Mouse (Mus musculus) midbrain, embryonic 16.5 days (tissue): ENCODE results near the gene Fkbp5. TPM values are rescaled to one million over a fixed set of nuclear protein-coding genes. Genes with fewer than 3 reads are reported as not detected.
"Not testable (repeated sequence)": the region's sequence is repeated elsewhere in the genome, so short reads cannot be mapped to it uniquely, and the experiment has no call there.

Experiments
- ATAC-seq: fragments of 200-750 bp; cut with Nextera tagmentation; 2 replicates; pipeline ENCODE4 v1.8.0; 2017; ENCODE audit warnings: moderate TSS enrichment
- H3K27ac ChIP-seq: fragments of 300-500 bp; sonication (generic); 2 replicates; pipeline ENCODE4 v1.5.1; 2014; ENCODE audit warnings: mild to moderate bottlenecking, low read length, mixed read lengths
- H3K27me3 ChIP-seq: fragments of 300-500 bp; sonication (generic); 2 replicates; pipeline ENCODE4 v1.6.1; 2014; ENCODE audit warnings: low read depth, low read length, mixed read lengths; ENCODE audit not compliant: control insufficient read depth, insufficient read depth
- H3K36me3 ChIP-seq: fragments of 300-500 bp; sonication (generic); 2 replicates; pipeline ENCODE4 v1.6.1; 2014; ENCODE audit warnings: mild to moderate bottlenecking, low read length, moderate library complexity, mixed read lengths; ENCODE audit not compliant: control insufficient read depth, insufficient read depth
- H3K4me1 ChIP-seq: fragments of 300-500 bp; sonication (generic); 2 replicates; pipeline ENCODE4 v1.6.1; 2014; ENCODE audit warnings: mild to moderate bottlenecking, low read length, mixed read lengths; ENCODE audit not compliant: control insufficient read depth, insufficient read depth
- H3K4me2 ChIP-seq: fragments of 300-500 bp; sonication (generic); 2 replicates; pipeline ENCODE4 v1.6.1; 2014; ENCODE audit warnings: mild to moderate bottlenecking, low read length, mixed read lengths
- H3K4me3 ChIP-seq: fragments of 300-500 bp; sonication (generic); 2 replicates; pipeline ENCODE4 v1.5.1; 2014; ENCODE audit warnings: low read depth, mild to moderate bottlenecking, low read length, moderate library complexity, mixed read lengths
- H3K9ac ChIP-seq: fragments of 300-500 bp; sonication (generic); 2 replicates; pipeline ENCODE4 v1.6.1; 2014; ENCODE audit warnings: low read depth, low read length, mixed read lengths
- H3K9me3 ChIP-seq: fragments of 300-500 bp; sonication (generic); replicated peaks from 2 replicates; pipeline ENCODE4 v1.6.1; 2014; ENCODE audit warnings: mild to moderate bottlenecking, low read length, mixed read lengths; ENCODE audit not compliant: control insufficient read depth, poor library complexity, severe bottlenecking
- WGBS: fragments of 180-500 bp; shearing (Covaris S2); extraction: QIAGEN DNeasy Blood & Tissue Kit; methylation state at CpG from one replicate; pipeline ENCODE4 v1.1.7; 2014; 5-methylcytosine and 5-hydroxymethylcytosine counted together
- polyA plus RNA-seq: library from polyadenylated mRNA; unstranded; fragments of >200 nt; fragmentation: Nextera tagmentation; extraction: Ambion mirVana; gene quantifications from 2 replicates; pipeline ENCODE4 v1.2.1, GENCODE M21; 2015

Gene Fkbp5
- polyA plus RNA-seq, result 36.3 and 40.5 TPM in 2 replicates

DNA sequence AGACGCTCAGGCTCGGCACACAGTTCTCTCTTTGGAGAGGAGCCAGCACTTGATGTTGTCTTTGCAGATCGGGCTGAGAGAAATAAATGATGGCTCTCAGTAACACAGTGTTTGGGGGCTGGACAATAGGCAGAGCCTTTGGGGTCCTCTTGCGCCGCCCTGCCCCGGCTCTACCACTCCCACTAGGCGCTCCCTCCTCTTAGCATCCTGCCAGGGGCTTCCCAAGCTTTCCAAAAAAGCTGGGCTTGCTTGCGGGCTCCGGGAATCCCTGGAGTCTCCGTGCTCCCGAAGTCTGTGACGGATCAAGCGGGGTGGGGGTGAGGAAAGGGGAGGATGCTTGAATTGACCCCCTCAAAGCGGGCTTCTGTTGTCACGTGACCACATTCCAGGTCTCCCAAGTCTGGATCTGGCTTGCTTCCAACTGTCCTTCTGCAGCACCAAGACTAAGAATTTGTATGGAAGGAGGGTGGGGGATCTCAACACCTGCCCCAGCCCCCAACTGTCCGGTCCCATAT, at the start of gene Fkbp5:
TSS of gene Fkbp5 (minus strand) at position 87 of the 515 bp plus-strand sequence.
- Histone ChIP-seq H3K36me3 (no peaks in the 10 kb centered on the region), H3K4me3 (peak within 1 kb of the TSS; percentile 55), H3K9me3 (no peaks in the 10 kb centered on the region), H3K27me3 (peaks cover 5% of the 10 kb centered on the region; the same call in 1 of the 2 replicates), H3K4me2 (peak within 1 kb of the TSS; percentile 98), H3K4me1 (peaks cover 14% of the 10 kb centered on the region; the same call in 1 of the 2 replicates), H3K9ac (peak within 1 kb of the TSS; percentile 81), H3K27ac (peak within 1 kb of the TSS; percentile 73)
- WGBS, result 2% methylated on average over 16 of the region's 16 CpGs
- ATAC-seq, result 0 out of 2 replicates have a peak, but pooled peaks have one; percentile 27

DNA sequence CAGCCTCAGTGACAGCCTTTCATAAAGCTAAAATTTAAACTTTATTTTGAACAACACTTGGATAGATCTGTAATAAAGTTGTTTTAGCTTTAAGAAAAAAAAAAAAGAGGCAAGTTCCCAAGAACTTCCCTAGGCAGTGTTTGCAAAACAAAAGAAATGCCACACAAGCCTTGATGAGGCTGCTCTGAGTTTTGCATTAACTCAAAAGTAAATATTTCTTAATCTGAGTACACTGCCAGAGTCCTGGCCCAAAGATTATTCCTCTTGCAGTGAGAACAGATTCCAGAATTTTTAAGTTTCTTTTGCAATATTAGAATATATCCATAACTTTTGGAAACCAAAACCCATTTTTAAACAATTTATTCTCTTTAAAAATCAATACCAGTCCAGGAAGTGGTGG, 47.9 kb upstream of the Fkbp5 start:
- H3K4me1 ChIP-seq, result no peaks in the 10 kb centered on the region
- no peak for ATAC-seq
- H3K9me3 ChIP-seq, result no peaks in the 10 kb centered on the region
- no peaks in the 10 kb centered on the region for H3K27me3 ChIP-seq
- no peak overlapping the region for H3K4me2 ChIP-seq
- no peaks in the 10 kb centered on the region for H3K36me3 ChIP-seq
- no peak overlapping the region for H3K9ac ChIP-seq
- H3K27ac ChIP-seq, result no peak overlapping the region
- H3K4me3 ChIP-seq, result no peak overlapping the region

DNA sequence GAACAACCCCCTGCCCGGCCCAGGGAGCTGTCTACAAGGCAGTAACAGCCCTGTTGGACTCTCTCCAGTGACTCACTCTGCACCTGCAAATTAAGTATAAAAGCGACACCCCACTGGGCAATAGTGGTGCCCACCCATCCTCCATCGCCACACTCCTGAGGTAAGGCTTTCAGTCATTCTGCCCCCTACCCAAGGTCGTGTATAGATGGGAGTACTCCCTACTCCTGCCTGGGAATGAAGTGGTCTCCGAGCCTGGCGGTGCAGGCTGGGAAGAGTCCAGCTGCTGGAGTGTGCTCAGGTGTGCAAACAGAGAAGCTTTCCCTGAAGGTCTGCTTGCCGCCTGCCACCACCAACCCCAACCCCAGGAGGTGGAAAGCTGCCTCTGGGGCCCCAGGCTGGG, 44.3 kb upstream of the Fkbp5 start:
- H3K9ac ChIP-seq, result no peak overlapping the region
- H3K4me3 ChIP-seq, result no peak overlapping the region
- no peak for ATAC-seq
- H3K27me3 ChIP-seq, result no peaks in the 10 kb centered on the region
- 72% methylated on average over 7 of the region's 7 CpGs for WGBS
- no peak overlapping the region for H3K27ac ChIP-seq
- H3K36me3 ChIP-seq, result no peaks in the 10 kb centered on the region
- no peaks in the 10 kb centered on the region for H3K9me3 ChIP-seq
- no peaks in the 10 kb centered on the region; the same call in 1 of the 2 replicates for H3K4me1 ChIP-seq
- no peak overlapping the region for H3K4me2 ChIP-seq

DNA sequence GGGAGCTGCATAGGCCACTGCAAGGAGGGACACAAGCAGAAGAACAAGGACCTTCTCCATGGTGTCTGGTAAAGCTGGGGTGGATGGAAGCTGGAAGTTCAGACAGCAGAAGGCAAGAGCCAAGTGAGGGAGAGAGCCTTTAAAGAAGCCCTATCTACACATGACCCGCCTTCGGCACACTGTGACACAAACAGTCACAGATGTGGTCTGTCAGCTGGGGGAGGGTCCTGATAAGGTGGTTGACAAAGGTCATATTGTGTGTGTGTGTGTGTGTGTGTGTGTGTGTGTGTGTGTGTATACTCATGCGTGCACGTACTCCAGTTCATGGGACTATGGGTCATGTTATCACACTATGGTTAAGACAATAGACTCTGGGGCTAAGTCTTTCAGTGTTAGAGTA, 43.3 kb upstream of the Fkbp5 start, which contains the start of gene Clps:
TSS of gene Clps (minus strand) at position 169 of the 400 bp plus-strand sequence.
- no peak within 1 kb of the TSS for H3K9ac ChIP-seq
- H3K9me3 ChIP-seq, result no peaks in the 10 kb centered on the region
- H3K4me3 ChIP-seq, result no peak within 1 kb of the TSS
- 91% methylated on average over 4 of the region's 4 CpGs for WGBS
- H3K27me3 ChIP-seq, result no peaks in the 10 kb centered on the region
- no peak within 1 kb of the TSS for H3K27ac ChIP-seq
- no peak within 1 kb of the TSS for H3K4me2 ChIP-seq
- no peaks in the 10 kb centered on the region; the same call in 1 of the 2 replicates for H3K4me1 ChIP-seq
- no peaks in the 10 kb centered on the region for H3K36me3 ChIP-seq
- ATAC-seq, result no peak

DNA sequence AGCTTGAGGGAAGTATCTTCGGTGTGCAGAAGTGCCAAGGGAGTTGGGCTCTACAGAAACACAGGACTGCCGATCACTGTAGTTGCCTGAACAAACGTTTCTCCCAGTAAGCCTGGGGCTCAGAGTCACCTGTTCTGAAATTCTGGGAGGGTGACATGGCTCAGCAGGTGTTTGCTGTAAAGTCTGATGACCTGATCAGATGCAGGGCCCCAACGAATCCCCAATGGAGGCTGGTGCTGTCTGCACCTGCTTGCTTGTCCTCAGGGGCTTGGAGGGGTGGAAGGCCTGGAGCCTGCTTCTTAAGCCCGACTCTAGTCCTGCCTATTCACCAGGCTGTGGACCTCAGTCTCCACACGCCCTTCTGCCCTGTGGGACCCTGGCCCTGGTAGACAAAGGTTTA, 40.4 kb upstream of the Fkbp5 start:
- WGBS, result 78% methylated on average over 6 of the region's 6 CpGs
- Histone ChIP-seq H3K4me1 (no peaks in the 10 kb centered on the region; the same call in 1 of the 2 replicates), H3K9ac (no peak overlapping the region), H3K27ac (no peak overlapping the region), H3K4me3 (no peak overlapping the region), H3K4me2 (no peak overlapping the region), H3K9me3 (no peaks in the 10 kb centered on the region), H3K27me3 (no peaks in the 10 kb centered on the region), H3K36me3 (no peaks in the 10 kb centered on the region)
- no peak for ATAC-seq

DNA sequence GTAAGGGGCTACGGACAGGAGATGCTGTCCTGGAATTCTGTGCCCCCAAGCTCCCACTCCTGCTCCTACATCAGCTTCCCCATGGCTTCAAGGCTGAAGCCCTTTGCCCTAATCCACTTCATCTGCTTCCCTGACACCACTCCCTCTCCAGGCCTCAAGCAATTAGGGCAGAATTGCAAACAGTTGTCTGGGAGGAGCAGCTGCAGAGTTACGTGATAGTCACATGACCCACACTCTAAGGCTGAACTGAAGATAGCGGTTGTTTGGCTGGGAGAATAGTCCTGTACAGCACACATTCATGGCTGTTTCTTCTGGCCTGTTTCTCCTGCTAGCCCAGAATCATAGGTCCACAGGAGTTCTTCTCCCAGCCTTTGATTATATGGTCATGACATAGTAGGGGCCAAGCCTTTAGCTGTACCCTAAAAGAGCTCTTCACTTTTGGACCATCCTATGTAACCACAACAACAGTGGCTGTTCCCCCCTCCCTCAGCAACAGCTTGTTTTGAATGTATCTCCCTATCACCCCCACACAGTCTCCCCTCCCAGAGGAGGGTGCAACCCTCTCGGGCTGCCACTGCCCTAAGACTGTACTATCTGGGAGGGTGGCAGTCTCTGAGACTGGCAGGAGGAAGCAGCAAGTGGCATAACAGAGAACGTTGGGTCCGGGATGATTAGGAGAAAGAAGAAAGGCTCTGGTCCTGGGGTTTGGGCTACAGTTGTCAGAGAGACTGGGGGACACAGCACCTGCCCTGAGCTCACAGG, 39.5 kb upstream of the Fkbp5 start:
- Histone ChIP-seq H3K4me3 (no peak overlapping the region), H3K27me3 (no peaks in the 10 kb centered on the region), H3K9me3 (no peaks in the 10 kb centered on the region), H3K27ac (no peak overlapping the region), H3K9ac (no peak overlapping the region), H3K36me3 (no peaks in the 10 kb centered on the region), H3K4me1 (no peaks in the 10 kb centered on the region; the same call in 1 of the 2 replicates), H3K4me2 (no peak overlapping the region)
- no peak for ATAC-seq
- WGBS, result 55% methylated on average over 6 of the region's 6 CpGs

DNA sequence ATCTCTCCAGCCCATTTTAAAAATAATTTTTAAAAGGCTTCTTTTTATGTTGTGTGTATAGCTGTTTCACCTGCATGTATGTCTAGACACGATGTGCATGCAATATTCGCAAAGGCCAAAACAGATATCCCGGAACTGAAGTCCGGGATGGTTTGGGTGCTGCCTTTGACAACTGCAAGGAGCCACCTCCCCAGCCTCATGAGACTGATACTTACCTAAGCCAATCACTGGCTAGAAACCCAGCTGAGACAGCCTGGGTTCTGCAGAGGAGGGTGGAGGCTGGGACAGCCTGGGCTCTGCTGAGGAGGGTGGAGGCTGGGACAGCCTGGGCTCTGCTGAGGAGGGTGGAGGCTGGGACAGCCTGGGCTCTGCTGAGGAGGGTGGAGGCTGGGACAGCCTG, 36.7 kb upstream of the Fkbp5 start:
- H3K27ac ChIP-seq, H3K36me3 ChIP-seq, H3K9ac ChIP-seq, H3K4me1 ChIP-seq, H3K27me3 ChIP-seq, H3K4me2 ChIP-seq, H3K4me3 ChIP-seq, H3K9me3 ChIP-seq, ATAC-seq: not testable (repeated sequence)
- 93% methylated on average over 4 of the region's 4 CpGs for WGBS

DNA sequence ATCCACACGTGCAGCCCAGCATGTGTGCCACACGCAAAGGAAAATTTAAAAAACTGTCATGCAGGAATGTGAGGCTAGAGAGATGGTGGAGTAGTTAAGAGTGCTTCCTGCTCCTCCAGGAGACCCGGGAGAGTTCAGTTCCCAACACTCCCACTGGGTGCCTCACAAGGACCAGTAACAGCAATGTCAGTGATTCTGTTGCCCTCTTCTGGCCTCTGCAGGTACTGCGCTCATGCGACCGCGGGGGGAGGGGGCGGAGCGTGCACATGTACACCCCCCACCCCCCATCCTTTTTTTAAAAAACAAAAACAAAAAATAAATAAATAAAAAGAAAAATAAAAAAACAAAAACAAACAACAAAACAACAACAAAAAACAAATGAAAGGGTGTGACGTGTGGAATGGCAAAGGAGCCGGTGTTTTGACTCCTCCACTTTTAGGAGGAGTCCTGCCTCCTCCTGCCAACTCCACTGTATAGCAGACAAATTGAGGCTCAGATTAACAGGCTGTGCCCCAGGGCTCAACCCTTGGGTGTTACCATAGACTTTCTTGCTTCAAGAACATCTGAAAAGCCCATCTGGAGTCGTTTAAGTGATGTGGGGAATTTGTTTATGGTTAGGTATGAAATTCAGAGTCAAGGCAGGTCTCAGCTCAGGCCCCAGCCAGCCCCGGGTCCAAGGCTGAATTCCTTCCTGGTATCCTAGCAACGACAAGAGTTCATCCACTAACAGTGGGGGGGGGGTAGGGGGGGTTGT, 35.9 kb upstream of the Fkbp5 start:
- H3K4me3 ChIP-seq, result no peak overlapping the region
- H3K9ac ChIP-seq, result no peak overlapping the region
- no peaks in the 10 kb centered on the region for H3K27me3 ChIP-seq
- H3K9me3 ChIP-seq, result no peaks in the 10 kb centered on the region
- H3K4me1 ChIP-seq, result no peaks in the 10 kb centered on the region; the same call in 1 of the 2 replicates
- no peaks in the 10 kb centered on the region for H3K36me3 ChIP-seq
- no peak overlapping the region for H3K27ac ChIP-seq
- no peak overlapping the region for H3K4me2 ChIP-seq
- ATAC-seq, result no peak
- WGBS, result 4% methylated on average over 14 of the region's 14 CpGs

DNA sequence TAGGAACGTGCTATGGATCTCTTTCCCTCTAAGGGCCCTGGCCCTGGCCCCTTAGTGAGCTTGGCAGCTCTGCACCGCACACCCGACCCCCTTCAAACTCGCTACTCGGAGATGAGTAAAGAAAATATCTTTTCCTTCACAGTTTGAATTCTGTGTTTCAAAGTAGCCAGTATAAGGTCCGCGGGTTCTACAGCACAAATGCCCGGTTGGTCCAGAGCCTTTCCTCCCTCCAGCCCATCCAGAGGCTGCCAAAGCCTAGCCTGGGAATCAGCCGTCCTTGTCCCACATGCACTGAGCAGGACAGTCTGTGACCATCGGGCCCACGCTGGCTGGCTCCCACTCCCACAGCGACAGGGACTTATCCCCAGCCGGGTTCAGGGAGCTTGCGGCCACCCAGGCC, 31.8 kb upstream of the Fkbp5 start, which contains the start of gene Clpsl2:
TSS of gene Clpsl2 (plus strand) at position 301 of the 400 bp plus-strand sequence.
- no peak within 1 kb of the TSS for H3K27ac ChIP-seq
- H3K4me3 ChIP-seq, result no peak within 1 kb of the TSS
- no peaks in the 10 kb centered on the region for H3K27me3 ChIP-seq
- no peak within 1 kb of the TSS for H3K4me2 ChIP-seq
- no peak within 1 kb of the TSS for H3K9ac ChIP-seq
- no peaks in the 10 kb centered on the region for H3K4me1 ChIP-seq
- no peaks in the 10 kb centered on the region for H3K36me3 ChIP-seq
- 76% methylated on average over 14 of the region's 14 CpGs for WGBS
- H3K9me3 ChIP-seq, result no peaks in the 10 kb centered on the region
- ATAC-seq, result no peak
